Mouse (Mus musculus): Measurements from ENCODE around the gene Gramd1a.

GRCm38 (mm10) chr7:31081106-31081505 lies 74.6 kb downstream of the Gramd1a start:
- TF ChIP-seq CTCF (IDR thresholded peaks at IDR 0.05; ENCODE audit: control insufficient read depth, insufficient read depth, low read length) (no peak), POLR2A (IDR thresholded peaks at IDR 0.05; ENCODE audit: borderline replicate concordance, control insufficient read depth, low read depth, low read length) (no peak)

Data from bone marrow, adult 2 months (tissue).